Mouse (Mus musculus): Measurements from ENCODE around the gene Hells.

GRCm38 (mm10) chr19:38928481-38929158, 2.1 kb upstream of the Hells start:
- TF ChIP-seq CTCF (IDR thresholded peaks at IDR 0.05; ENCODE audit: low read depth), result no peak
- no peak for TF ChIP-seq EP300 (IDR thresholded peaks at IDR 0.05; ENCODE audit: low read depth)
